Mouse (Mus musculus) right cerebral cortex, postnatal 10 days (tissue): ENCODE measurements around the gene Clasp1.

Source experiments
- DNase-seq, 2 experiments: peaks; one replicate each; pipeline ENCODE4 v3.0.0; 2021; ENCODE audit warnings: low spot score in 2 of 2

Clasp1 gene

DNA sequence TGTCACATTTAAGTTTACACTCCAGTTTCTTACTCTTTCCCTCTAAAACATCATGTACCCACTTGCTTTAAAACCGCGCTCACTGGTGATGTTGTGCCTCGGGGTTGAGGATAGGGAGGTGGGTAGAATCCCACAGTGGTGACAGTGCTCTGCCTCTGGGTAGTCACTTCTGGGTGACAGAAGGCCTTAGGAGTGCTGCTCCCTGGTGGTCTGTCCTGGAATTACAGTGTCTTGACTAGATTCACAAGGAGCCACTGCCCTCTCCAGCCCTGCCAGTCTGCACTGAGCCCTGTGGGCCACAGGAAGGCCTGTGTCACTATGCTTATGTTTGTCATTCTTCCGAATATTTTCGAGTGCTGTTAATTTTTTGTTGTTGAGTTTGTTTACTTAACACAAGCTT is 109.5 kb downstream of the Clasp1 start:
- DNase-seq: peak; percentile 78 to 86

DNA sequence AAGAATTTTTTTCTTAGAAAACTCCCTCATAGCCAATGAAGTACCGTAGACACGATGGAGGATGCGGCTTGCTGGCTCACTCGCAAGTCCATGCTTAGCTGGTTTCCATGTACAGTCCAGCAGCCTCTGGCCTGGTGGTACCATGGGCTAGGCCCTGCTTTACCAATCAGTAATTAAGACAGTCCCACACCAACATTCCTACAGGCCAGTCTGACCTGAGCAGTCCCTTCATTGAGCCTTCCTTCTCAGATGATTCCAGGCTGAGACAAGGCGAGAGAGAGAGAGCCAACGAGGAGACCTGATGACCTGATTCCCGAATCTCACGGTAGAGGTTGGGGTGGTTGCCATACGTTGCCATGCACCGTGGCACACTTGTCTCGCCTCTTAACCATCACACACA is 111.7 kb downstream of the Clasp1 start:
- DNase-seq: no peak

DNA sequence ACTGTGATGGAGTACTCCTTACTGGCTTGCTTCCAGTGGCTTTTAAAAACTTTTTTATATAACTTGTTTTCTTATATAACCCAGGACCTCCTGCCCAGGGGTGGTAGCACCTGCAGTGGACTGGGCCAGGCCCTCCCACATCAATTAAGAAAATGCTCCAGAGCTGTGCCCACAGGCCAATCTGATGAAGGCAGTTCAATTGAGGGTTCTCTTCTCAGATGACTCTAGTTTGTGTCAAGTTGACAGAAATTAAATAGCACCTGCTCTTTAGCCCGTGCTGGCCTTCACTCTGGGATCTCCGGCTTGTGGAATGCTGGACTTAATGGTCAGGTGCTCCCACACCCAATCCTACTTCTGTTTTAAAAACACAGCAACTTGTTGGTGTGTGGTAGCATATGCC is 112.8 kb downstream of the Clasp1 start:
- peak in 1 of 2 experiments; percentile 6 for DNase-seq

DNA sequence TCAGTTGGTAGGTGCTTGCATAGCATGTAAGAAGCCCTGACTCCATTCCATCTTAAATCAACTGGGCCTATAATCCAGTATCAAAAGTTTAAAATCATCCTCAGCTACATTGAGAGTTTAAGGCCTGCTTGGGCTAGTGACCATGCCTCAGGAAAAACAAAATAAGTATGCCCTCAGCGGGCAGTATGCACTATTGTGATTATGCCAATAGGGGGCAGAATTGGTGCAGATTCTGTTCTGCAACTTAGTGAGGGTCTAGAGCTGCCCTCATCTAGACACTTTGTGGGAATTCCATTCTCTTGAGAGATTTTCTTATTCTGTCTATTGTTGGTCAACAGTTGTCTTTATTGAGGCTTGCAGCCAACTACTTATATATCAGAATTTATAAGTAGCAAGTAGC is 116.9 kb downstream of the Clasp1 start:
- DNase-seq: no peak

DNA sequence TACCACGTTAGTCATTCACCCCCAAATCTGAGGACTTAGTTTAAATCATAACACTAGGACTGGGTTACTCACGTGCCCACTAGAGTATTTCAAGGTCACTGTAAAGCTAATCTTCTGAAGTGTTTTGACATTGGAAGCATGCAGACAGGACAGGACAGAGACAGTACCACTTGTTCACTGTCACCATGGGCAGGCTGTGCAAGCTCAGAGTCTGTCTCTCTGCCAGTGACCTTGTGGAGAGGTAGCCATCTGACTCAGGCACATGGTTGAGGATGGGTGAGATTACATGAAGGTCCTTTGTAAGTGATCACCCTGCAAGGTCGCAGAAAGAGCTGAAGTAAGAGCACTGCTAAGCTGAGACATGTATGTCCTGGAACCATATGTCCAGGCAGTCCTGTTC is 122.1 kb downstream of the Clasp1 start:
- no peak for DNase-seq

DNA sequence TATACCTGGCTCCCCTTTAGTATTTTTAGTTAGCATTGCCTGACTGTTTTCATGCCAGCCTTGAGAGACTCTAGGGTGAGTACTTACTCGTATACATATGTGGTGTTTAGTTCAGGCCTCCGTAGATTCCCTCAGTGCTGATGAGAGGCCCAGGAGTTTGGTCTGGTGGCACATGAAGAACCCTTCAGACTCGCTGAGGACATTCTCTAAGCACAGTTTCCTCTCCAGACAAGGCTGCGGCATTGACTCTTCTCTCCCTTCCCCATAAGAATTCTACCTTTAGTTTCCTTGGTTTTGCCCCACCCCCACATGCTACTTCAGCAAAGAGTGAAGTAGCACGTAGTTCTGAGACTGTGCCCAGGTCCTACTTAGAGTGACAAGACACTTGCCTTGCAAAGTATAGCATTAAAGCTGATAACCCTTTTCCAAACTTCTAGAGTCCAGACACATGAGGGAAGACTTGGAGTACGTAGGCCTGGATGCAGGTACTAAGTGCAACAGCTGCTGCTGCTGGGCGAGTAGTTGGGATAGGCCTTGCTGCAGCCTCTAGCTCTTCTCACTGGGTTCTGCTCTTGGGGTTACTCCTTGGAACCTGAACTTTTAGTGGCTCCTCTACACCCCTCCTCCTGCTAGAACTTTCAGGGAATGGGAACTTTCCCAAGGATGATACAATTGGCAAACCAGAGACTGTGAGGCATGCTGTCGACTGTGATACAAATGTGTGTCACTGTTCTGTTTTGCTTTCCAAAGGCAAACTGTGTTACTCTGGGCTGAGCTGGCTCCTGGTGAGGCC is 123.1 kb downstream of the Clasp1 start:
- DNase-seq: no peak

DNA sequence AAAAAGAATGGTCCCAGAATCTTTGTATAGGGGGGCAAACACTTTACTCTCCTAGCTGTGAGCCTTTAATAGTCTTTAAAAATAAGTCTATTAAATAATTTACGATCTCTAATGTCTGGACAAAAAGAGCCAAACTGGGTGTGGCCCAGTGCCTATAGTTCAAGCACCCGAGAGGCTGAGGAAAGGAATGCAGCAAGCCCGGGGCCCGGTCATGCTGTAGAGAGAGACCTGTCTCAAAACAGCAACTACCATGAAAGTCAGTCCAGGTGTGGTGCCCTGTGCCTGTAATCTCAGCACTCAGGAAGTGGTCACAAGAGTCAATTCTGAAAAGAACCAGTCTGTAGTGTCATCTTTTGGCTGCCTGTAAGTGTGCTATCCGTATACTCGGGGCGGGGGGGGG is 127.4 kb downstream of the Clasp1 start:
- DNase-seq: no peak

DNA sequence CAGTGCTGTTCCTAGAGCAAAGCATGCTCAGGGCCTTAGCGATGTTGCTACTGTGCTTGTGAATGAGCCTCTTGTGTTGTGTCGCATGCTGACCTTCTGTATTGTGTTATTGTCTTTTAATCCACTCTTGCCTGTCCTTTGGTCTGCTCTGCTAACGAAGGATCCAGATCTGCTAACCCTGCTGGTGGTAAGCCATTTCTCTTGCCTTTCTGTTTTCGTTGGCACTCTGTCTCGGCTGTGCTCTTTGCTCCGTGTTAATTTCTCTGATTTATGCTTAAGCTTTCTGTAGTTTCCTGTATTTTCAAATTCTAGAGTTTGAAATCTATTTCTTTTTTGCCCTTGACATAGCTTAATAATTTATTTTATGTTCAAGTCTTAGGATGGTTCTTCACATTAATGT is 134.3 kb downstream of the Clasp1 start:
- no peak for DNase-seq

DNA sequence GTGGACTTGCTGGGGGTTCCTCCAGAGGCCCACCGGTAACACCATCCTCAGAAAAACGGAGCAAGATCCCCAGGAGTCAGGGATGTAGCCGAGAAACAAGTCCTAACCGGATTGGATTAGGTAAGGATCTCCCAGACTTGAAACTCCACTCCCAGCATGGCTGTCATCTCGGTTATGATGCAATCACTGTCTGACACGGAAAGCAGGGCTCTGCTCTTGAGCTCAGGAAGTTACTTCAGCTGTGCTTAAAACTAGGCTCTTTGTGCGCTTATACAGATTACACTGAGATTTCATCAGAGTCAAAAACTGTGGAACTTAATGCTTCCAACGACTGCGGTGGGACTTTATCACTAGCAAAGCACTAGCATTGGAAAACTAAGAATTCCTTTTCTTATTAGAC is 136.5 kb downstream of the Clasp1 start:
- no peak for DNase-seq

DNA sequence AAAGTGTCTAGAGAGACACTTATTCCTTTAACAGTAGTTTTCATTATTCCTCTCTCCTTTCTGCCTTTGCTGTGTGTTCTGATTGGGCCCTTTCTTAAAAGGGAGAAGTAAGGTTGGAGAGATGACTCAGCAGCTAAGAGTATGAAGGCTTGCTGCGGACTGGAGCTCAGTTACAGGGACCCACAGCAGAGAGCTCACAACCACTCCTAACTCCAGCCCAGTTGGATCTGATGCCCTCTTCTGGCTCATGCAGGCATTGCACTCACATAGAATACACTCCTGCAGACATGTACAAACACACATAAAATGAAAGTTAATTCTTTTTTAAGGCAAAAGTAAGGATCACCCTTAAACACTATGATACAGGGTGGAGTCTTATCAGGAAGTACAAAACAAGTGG is 140.4 kb downstream of the Clasp1 start:
- DNase-seq: no peak

DNA sequence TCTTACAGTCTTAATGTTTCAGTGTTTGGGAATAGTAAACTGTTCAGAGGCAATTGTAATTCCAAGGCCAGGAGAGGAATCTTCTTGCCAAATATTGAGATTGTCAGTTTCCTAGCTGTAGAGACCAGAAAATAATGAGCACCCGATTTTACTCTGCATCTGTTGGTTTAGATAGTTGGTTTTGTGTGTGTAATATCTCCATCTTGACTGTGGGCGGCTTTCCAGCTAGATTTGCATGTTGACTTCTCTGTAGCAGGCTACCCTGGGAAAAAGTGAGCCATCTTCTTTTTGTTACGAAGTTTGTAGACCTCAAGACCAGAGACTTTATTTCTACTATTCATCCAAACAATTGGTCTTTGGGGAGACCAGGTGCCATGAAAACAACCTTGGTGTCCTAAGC is 142.4 kb downstream of the Clasp1 start:
- no peak for DNase-seq

DNA sequence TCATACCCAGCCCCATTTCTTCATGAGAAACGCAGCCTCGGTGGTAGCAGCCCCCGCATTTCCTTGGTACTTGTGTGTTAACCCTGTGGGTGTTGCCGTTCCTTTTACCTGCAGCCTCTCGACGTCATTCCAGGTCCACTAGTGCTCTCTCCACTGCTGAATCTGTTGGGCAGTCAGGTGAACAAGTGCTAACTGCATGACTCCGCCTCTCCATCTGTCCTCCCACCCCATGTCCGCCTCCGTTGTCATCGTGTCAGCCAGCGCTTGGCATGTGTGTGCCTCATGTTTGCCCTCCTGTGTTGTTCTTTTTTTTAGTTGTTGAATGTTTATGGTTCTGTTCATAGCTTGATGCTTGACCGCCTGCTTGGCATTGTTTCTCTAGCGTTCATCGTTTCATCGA is 147.2 kb downstream of the Clasp1 start:
- DNase-seq: no peak

DNA sequence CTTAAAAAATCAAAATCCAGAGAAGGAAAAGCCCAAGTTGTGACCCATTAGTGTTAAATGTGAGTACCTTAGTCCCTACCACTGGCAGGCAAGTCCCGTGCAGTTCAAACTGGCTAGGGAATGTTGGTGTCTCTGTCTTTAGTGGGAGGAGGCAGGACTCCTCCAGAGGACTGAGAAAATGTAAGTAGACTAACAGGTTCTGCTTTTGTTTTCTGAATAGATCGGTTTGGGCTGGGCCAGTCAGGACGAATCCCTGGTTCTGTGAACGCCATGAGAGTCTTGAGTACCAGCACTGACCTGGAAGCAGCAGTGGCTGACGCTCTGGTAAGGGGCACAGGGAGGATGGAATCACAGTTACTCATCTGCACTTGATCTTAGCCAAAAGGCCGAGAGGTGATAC is 150.2 kb downstream of the Clasp1 start:
- no peak for DNase-seq

DNA sequence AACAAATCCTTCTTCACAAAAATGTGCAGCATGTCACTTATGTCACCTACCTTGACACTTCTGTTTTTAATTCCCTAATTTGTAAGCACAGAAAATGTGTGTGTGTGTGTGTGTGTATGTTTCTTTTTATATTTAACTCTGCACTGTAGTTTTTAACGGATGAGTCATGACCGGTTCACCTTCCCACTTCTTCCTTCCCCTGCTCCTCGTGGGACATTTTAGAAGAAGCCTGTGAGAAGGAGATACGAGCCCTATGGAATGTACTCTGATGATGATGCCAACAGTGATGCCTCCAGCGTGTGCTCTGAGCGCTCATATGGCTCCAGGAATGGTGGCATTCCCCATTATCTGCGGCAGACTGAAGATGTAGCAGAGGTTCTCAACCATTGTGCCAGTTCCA is 154.0 kb downstream of the Clasp1 start:
- no peak for DNase-seq

DNA sequence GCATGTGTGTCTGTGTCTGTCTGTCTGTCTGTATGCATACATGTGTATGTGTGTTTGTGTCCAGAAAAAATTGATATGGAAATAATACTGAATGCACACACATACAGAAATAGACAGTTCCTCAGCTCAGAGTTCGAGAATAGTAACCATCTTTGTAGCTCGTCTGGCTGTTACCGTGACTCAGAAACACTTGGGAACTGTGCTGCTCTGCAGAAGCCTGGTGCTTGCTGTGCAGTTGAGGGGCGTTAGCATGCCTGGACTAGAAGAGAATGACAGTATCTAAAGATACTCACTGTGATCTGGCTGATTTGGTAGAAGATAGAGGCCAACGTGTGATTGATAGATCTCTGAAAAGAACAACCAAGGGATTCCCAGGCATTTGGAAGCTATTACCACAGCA is 159.9 kb downstream of the Clasp1 start:
- peak in 1 of 2 experiments; percentile 38 for DNase-seq

DNA sequence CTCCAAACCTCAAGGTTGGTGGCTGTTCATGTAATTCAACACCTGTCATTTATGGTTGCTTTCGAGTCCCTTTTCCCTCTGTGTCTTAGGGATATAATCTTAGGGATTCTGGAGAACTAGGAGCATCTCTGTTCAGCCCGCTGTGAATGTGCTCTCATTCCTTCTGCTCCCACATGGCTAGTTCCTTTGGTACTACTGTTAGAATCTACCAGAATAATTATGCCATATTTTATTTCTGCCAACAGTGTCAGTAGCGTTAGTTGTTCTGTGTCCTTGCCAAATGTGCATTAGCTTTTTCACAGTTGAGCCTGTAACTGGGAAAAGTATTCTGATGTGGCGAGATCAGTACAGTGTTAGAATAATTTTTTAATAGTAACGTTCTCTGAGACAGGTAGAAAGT is 162.3 kb downstream of the Clasp1 start:
- no peak for DNase-seq

DNA sequence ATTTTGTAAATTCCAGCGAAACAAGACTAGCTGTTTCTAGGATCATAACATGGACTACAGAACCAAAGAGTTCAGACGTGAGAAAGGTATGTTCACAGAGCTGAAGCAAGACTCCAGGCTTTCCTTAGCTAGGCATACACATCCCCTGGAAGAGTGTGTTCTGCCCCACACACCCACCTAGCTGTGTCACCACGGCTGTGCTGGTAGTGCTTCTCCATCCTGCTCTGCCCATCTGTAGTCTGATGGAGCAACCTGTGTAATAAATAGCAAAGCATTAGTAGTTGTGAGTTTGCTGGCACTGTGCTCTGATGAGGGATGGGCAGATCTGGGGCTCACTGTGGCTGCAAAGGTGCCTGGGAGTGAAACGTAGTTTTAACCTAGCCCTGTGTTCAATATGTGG is 163.2 kb downstream of the Clasp1 start:
- no peak for DNase-seq

DNA sequence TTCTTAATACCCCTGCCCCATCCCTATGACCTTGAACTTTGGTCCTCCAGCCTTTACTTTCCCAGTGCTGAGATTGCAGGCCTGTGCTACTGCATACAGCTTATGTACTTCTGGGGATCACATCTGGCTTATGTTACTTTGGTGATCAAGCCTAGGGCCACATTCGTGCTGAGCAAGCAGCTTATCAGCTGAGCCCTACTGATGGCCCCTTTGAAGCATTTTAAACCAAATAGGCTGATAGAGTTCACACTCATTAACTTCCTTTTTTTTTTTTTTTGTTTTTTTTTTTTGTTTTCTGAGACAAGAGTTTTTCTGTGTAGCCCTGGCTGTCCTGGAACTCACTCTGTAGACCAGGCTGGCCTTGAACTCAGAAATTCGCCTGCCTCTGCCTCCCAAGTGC is 164.2 kb downstream of the Clasp1 start:
- DNase-seq: no peak

DNA sequence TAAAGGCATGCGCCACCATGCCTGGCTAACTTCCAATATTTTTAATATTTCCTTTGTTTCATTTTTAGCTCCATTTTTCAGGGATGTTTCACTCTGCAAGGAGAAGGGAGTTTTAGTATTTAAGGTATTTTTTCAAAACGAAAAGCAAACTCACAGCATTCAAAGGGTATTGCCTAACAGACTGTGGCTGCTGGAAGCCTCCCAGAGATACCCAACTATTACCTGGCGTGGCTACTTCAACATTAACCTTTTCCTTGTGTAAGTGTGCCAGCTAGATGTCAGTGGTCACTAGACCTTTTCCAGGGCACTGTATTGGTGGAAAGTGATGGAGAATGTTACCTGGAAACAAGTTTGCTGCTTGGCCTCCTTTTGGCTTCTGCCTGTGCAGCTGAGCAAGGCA is 164.6 kb downstream of the Clasp1 start:
- DNase-seq: no peak

DNA sequence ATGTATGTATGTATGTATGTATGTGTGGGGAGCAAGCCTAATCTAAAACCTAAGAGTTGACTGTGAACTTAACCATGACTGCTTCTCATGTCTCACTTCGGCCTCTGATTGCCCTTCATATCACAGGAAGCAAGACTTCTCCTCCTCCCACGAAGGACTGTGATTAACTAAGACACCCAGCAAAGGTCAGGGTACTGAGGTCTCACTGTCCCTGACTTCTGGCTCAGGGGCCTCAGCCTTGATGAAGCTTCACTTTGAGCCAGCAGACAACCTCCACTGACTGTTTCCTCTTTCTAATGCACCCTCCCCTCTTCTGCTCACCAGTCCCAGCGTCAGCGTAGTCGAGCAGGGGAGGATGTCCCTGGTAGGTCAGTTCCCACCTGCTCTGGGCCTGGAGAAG is 166.1 kb downstream of the Clasp1 start:
- no peak for DNase-seq

DNA sequence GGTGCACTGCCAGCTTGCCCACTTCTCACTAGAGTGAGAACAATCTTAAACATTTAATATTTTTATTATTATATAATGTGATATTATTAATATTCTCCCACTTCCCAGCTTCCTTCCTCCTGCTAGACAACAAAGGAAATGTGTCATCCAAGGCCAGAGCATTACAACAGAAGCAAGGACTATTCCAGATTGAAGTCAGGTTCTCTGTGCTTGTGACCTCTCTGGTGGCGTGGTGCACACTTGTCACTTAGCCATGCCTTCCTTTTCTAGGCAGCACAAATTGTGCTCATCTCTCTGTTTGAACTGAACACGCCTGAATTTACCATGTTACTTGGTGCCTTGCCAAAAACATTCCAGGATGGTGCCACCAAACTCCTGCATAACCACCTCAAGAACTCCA is 170.9 kb downstream of the Clasp1 start:
- DNase-seq: no peak

DNA sequence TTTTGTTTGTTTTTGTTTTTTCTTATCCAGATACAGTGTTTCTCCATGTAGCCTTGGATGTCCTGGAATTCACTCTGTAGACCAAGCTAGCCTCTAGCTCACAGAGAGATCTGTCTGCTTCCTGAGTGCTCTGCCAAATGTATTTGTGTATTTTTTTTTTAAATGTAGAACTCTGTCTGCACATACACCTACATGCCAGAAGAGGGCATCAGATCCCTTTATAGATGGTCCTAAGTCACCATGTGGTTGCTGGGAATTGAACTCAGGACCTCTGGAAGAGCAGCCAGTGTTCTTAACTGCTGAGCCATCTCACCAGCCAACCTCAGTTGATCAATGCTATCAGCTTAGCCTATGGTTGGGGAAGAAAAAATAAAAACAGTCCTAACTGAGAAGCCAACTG is 175.7 kb downstream of the Clasp1 start:
- no peak for DNase-seq

DNA sequence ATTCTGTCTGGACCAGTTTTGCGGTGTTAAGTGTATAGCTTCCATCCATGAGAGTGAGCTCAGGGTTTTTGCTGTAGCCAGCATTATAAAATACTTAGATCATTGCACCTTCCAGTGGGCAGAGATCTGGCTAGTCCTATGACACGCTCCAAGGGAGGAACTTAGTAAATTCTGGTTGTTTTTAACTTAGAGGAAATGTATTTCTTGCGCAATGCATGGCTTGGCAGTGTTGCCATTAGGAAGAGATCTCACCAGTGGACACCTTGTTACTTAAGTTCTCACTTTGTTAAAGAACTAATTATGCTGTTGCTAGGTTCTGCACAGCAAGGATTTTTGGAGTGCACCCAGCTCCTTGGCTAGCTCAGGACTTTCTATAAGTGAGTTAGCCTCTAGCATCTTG is 178.8 kb downstream of the Clasp1 start:
- no peak for DNase-seq

DNA sequence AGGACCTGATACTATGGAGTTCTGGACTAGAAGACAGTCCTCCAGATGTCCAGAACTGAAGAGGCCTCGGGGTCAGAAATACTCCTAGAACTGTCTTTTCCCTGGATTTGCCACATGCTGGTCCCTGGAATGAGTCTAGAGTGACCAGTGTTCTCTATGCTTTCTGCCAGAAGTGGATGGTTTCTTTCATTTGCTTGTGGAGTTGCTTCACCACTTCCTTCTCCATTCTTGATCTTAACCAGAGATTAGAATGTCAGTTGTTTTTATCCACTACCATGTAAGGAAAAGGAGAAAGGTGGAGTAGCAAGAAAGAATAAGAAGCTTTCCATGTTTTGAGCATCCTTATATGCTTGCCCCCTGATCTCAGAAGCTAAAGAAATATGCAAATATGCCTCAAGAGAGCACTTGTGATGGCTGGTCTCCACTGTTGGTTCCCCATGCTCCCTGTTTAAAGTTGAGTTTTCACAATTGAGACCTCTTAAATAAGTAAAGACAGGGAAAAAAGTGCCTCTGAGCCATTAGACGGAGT is 191.4 kb downstream of the Clasp1 start:
- DNase-seq: no peak
